Mouse (Mus musculus) liver, postnatal 0 days (tissue): ENCODE results near the gene Kifc3. TPM values are rescaled to one million over a fixed set of nuclear protein-coding genes. Genes with fewer than 3 reads are reported as not detected.

ENCODE experiments used
- ATAC-seq: fragments of 200-750 bp; cut with Nextera tagmentation; 2 replicates; pipeline ENCODE4 v1.8.0; 2017; ENCODE audit warnings: mild to moderate bottlenecking, moderate library complexity
- DNase-seq: peaks from one replicate; pipeline ENCODE4 v3.0.0-alpha.2; 2016
- H3K27ac ChIP-seq: fragments of 300-500 bp; sonication (generic); 2 replicates; pipeline ENCODE4 v1.5.1; 2014; ENCODE audit warnings: antibody characterized with exemption, moderate library complexity, mild to moderate bottlenecking, low read depth
- H3K27me3 ChIP-seq: fragments of 300-500 bp; sonication (generic); 2 replicates; pipeline ENCODE4 v1.6.1; 2014; ENCODE audit warnings: low read length, control low read depth, mixed read lengths; ENCODE audit not compliant: insufficient read depth
- H3K36me3 ChIP-seq: fragments of 300-500 bp; sonication (generic); replicated peaks from 2 replicates; pipeline ENCODE4 v1.6.1; 2014; ENCODE audit warnings: mild to moderate bottlenecking, control low read depth, low read length, moderate library complexity, mixed read lengths; ENCODE audit not compliant: insufficient read depth
- H3K4me1 ChIP-seq: fragments of 300-500 bp; sonication (generic); 2 replicates; pipeline ENCODE4 v1.6.1; 2014; ENCODE audit warnings: antibody characterized with exemption, mild to moderate bottlenecking, control low read depth; ENCODE audit not compliant: insufficient read depth
- H3K4me2 ChIP-seq: fragments of 300-500 bp; sonication (generic); 2 replicates; pipeline ENCODE4 v1.6.1; 2014; ENCODE audit warnings: low read depth, mild to moderate bottlenecking, low read length, moderate library complexity, mixed read lengths
- H3K4me3 ChIP-seq: fragments of 300-500 bp; sonication (generic); 2 replicates; pipeline ENCODE4 v1.5.1; 2014; ENCODE audit warnings: low read depth, low read length
- H3K9ac ChIP-seq: fragments of 300-500 bp; sonication (generic); replicated peaks from 2 replicates; pipeline ENCODE4 v1.6.1; 2014; ENCODE audit warnings: mild to moderate bottlenecking, moderate library complexity
- H3K9me3 ChIP-seq: fragments of 300-500 bp; sonication (generic); 2 replicates; pipeline ENCODE4 v1.6.1; 2016; ENCODE audit warnings: mild to moderate bottlenecking, control low read depth, low read length, mixed read lengths
- CTCF ChIP-seq: sonication (generic); IDR thresholded peaks from 2 replicates; pipeline ENCODE4 v1.5.1; 2016; ENCODE audit warnings: antibody characterized with exemption, low read depth
- EP300 ChIP-seq: IDR thresholded peaks from 2 replicates; pipeline ENCODE4 v1.6.1; 2016; ENCODE audit warnings: antibody characterized with exemption, low read depth, mild to moderate bottlenecking
- whole genome bisulfite sequencing: fragments of 180-500 bp; shearing (Covaris S2); extraction: QIAGEN DNeasy Blood & Tissue Kit; methylation state at CpG from one replicate; pipeline ENCODE4 v1.1.7; 2014; ENCODE audit not compliant: insufficient replicate concordance; 5-methylcytosine and 5-hydroxymethylcytosine counted together
- polyA plus RNA-seq: library from polyadenylated mRNA; unstranded; fragments of >200 nt; fragmentation: Nextera tagmentation; extraction: Ambion mirVana; gene quantifications from 2 replicates; pipeline ENCODE4 v1.2.1, GENCODE M21; 2015

Kifc3 gene
- polyA plus RNA-seq, 1 experiment from 2014 or later = 5.4 TPM

DNA sequence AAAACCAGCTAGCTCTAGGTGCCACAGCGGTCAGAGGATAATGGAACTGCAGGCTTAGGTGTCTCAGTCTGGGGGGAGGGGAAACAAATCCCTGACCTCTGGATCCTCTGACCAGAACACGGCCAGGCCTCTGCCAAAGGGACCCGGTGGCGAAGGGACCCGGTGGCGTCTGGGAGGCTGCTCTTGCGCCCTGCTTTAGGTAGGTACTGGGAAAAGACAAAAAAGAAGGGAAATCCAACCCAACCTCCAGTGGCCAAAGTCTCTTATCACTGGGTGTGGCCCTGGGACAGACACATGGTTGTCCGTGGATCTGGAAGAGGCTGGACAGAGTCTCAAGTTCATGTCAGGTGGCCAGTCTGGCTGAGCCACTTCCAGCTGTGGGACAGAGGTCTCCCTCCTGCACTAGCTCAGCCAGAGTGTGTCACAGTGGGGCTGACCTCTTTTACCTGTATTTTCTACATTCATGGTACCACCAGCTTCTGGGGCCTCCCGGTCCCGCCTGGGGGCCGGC, 73.8 kb downstream of the Kifc3 start:
- ATAC-seq = peak; percentile 35; the same call in 1 of the 2 replicates
- no peak for TF ChIP-seq EP300
- no peak for TF ChIP-seq CTCF

GRCm38 (mm10) chr8:95127658-95128057, 75.0 kb downstream of the Kifc3 start:
- no peak for TF ChIP-seq CTCF
- no peak for TF ChIP-seq EP300
- 71% methylated on average over 9 of the region's 9 CpGs for WGBS
- ATAC-seq (0 out of 2 replicates have a peak, but pooled peaks have one; percentile 10), DNase-seq (no peak)
- no peak overlapping the region for H3K4me3 ChIP-seq
- H3K4me1 ChIP-seq = peaks cover 8% of the 10 kb centered on the region
- 0 out of 2 replicates have a peak, but pooled peaks cover 4% of the 10 kb centered on the region for H3K36me3 ChIP-seq
- H3K9ac ChIP-seq = no peak overlapping the region
- H3K4me2 ChIP-seq = no peak overlapping the region
- H3K27me3 ChIP-seq = no peaks in the 10 kb centered on the region
- H3K27ac ChIP-seq = no peak overlapping the region
- H3K9me3 ChIP-seq = no peaks in the 10 kb centered on the region

More for the DNA sequence above, 73.8 kb downstream of the Kifc3 start:
- Histone ChIP-seq H3K27ac (no peak overlapping the region), H3K4me1 (peaks cover 8% of the 10 kb centered on the region), H3K4me3 (no peak overlapping the region), H3K9me3 (no peaks in the 10 kb centered on the region), H3K36me3 (0 out of 2 replicates have a peak, but pooled peaks cover 4% of the 10 kb centered on the region), H3K27me3 (no peaks in the 10 kb centered on the region), H3K4me2 (no peak overlapping the region), H3K9ac (no peak overlapping the region)
- DNase-seq = no peak
- 74% methylated on average over 11 of the region's 11 CpGs for WGBS

DNA sequence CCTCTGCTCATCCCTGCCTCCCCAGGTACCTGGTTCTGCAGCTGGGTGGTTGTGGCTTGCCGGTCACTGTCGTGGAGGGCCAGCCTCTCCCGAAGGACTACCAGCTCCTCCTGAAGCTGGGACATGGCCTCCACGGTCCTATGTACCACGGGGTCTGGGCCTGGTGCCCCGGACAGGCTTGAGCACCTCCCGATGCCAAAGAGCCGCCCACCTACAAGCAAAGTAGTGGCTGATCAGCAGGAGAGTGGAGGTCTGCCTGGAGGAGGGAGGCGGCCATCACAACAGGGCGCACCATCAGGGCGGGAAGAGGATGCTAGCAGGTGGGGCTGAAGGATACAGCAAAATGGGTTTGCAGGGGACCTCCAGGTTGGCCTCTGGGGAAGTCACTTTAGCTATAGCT, 76.1 kb downstream of the Kifc3 start:
- H3K27me3 ChIP-seq = no peaks in the 10 kb centered on the region
- no peak overlapping the region for H3K4me2 ChIP-seq
- TF ChIP-seq EP300 = no peak
- TF ChIP-seq CTCF = no peak
- H3K4me3 ChIP-seq = no peak overlapping the region
- no peak overlapping the region for H3K27ac ChIP-seq
- peaks cover 4% of the 10 kb centered on the region for H3K4me1 ChIP-seq
- ATAC-seq (no peak), DNase-seq (no peak)
- peaks cover 4% of the 10 kb centered on the region; the same call in 1 of the 2 replicates for H3K36me3 ChIP-seq
- H3K9ac ChIP-seq = no peak overlapping the region
- no peaks in the 10 kb centered on the region for H3K9me3 ChIP-seq
- WGBS = 89% methylated on average over 11 of the region's 11 CpGs

- H3K9me3 ChIP-seq = no peaks in the 10 kb centered on the region
- H3K36me3 ChIP-seq = peaks cover 11% of the 10 kb centered on the region; the same call in 1 of the 2 replicates
- H3K4me1 ChIP-seq = no peaks in the 10 kb centered on the region
- H3K27ac ChIP-seq = no peak overlapping the region
- no peaks in the 10 kb centered on the region for H3K27me3 ChIP-seq
- no peak overlapping the region for H3K9ac ChIP-seq
- peak; percentile 44 for TF ChIP-seq CTCF
- no peak for TF ChIP-seq EP300
- no peak overlapping the region for H3K4me3 ChIP-seq
- H3K4me2 ChIP-seq = no peak overlapping the region
- DNase-seq = no peak
- no peak for ATAC-seq
- WGBS = 87% methylated on average over 5 of the region's 5 CpGs
These were observed 79.2 kb downstream of the Kifc3 start for GRCm38 (mm10) chr8:95123455-95123854.

GRCm38 (mm10) chr8:95113750-95114149, 88.9 kb downstream of the Kifc3 start:
- Histone ChIP-seq H3K27me3 (no peaks in the 10 kb centered on the region), H3K9me3 (no peaks in the 10 kb centered on the region), H3K4me2 (no peak overlapping the region), H3K4me3 (no peak overlapping the region), H3K27ac (no peak overlapping the region), H3K9ac (no peak overlapping the region), H3K36me3 (0 out of 2 replicates have a peak, but pooled peaks cover 3% of the 10 kb centered on the region), H3K4me1 (no peaks in the 10 kb centered on the region)
- ATAC-seq (no peak), DNase-seq (no peak)
- WGBS = 69% methylated on average over 3 of the region's 3 CpGs
- TF ChIP-seq EP300 (no peak), CTCF (peak; percentile 72)

- TF ChIP-seq EP300 (no peak), CTCF (no peak)
- 55% methylated on average over 4 of the region's 4 CpGs for WGBS
- Histone ChIP-seq H3K27me3 (no peaks in the 10 kb centered on the region), H3K36me3 (peaks cover 7% of the 10 kb centered on the region; the same call in 1 of the 2 replicates), H3K4me3 (no peak overlapping the region), H3K27ac (no peak overlapping the region), H3K4me2 (no peak overlapping the region), H3K4me1 (no peaks in the 10 kb centered on the region), H3K9ac (no peak overlapping the region), H3K9me3 (no peaks in the 10 kb centered on the region)
- DNase-seq = no peak
- ATAC-seq = no peak
These were observed 89.5 kb downstream of the Kifc3 start for GRCm38 (mm10) chr8:95113108-95113507.
